Mouse (Mus musculus) embryo, embryonic 9.5 days (tissue): ENCODE measurements at regions not wholly inside any gene's neighbourhood (a gene's known extent, or its start where the extent isn't known, plus 50 kb on each side); places are given as distances from the start of the nearest gene placed in this dataset.

Experiments used
- DNase-seq: peaks from one replicate; pipeline ENCODE4 v3.0.0-alpha.2; 2017; ENCODE audit errors: extremely low spot score

DNA sequence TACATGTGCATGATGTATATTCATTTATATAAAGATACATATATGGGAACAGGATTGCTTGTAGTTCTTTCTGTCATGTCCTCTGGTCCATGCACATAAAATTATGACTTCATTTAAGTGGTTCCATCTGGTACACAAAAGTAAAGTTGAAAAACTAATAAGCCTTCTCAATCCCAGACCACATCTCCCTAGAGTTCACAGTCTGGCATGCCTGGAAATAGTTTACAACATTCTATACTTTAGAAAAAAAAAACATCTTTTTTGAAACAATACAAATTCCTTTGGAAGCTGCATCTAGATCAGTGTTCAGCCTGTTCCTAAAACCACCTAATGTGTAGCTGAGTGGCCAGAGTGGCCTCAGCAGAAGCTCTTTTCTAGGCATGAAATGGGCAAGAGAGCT is 578.2 kb upstream of the Marcks start:
- no peak for DNase-seq

- DNase-seq, result no peak
These were observed 572.7 kb upstream of the Marcks start for GRCm38 (mm10) chr10:37711459-37711858.

GRCm38 (mm10) chr10:37694041-37694690 is 555.4 kb upstream of the Marcks start:
- DNase-seq, result no peak

DNA sequence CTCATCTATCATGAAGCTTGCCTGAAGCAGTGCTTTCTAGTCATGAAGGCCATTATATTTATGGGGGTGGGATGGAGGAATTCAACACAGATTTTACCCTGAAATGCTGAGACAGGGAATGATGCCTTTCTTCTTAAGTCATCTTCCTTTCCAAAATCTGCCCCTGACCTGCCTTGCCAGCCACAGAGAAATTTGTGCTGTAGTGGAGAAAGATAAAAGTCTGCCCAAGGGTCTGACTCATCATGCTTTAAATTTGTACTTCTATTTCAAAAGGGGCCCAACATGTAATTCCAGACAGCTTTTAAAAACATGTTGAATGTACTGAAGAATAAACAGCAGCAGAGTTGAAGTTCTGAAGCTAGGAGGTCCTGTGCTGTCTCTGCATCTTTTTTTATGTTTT is 554.1 kb upstream of the Marcks start:
- DNase-seq, result no peak

GRCm38 (mm10) chr10:37691939-37692338 is 553.2 kb upstream of the Marcks start:
- no peak for DNase-seq

GRCm38 (mm10) chr10:37683101-37683500 is 544.4 kb upstream of the Marcks start:
- DNase-seq, result peak; percentile 10

DNA sequence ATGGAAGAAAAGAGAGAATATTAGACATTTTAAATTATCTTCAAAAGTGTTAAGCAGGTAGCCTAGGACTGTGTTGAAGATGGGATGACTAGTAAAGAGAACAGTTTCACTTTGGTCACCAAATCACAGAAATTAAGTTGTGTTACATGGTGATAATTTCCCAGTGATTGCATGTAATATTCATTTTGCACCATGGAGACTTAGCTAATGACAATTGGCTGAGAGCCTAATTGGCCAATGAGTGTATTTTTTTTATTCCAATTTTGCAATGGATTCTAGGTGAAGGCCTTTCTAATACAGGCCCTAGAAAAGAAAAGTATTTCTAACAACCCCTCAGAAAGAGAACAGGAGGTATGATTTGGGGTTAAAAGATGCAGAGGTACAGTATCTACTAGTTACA is 541.9 kb upstream of the Marcks start:
- DNase-seq, result no peak

GRCm38 (mm10) chr10:37677826-37678225 is 539.1 kb upstream of the Marcks start:
- no peak for DNase-seq

DNA sequence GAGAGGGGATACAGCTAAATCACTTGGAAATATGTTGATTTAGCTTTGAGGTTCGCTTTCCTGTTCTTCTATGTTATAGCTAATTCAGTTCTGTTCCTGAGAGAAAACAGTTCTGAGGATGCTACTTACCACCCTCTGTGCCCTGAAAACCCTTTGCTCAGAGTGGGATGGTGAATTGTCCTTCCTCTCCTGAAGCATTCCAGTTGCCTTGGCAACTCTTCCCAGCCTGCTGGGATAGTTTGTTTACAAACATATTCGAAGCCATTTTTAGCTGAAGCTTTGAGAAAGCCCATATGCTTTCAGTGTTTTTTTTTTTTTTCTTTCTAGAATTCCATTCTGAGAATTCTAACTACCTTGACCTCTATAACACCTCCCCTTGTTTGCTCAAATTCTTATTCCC is 530.1 kb upstream of the Marcks start:
- DNase-seq, result no peak

DNA sequence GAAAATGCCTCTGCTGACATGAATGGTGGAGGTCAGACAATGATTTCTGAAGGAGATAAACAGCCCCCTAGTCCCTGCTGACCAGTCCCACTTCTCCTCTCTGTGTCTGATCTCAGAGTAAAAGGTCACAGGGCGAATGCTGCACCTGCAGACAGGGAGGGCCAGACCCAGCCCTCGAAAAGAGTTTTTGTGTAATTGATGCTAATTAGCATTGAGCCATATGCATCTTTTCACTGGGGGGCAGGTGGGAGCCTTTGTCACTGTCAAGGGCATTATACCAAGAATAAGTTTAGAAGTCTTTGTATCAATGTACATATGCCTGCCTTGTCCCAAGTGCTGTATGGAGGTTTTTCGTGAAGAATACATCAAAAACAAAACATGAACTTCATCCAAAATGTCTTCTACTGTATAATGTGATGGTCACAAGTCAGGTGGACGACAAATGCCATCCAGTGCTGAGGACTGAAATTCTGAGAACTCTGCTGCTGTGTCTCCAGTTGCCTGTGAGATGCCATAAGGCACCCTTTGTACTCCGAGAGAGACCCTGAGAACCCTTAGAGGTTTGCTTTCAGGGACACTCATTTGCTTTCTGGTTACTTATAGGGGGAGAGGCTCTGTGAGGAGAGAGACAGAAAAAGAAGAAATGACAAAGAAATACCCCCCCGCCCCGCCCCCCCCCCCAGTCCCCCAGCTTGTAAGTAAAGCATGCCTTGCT is 528.5 kb upstream of the Marcks start:
- peak; percentile 23 for DNase-seq

GRCm38 (mm10) chr10:37666535-37666934 is 527.8 kb upstream of the Marcks start:
- DNase-seq, result peak; percentile 6

DNA sequence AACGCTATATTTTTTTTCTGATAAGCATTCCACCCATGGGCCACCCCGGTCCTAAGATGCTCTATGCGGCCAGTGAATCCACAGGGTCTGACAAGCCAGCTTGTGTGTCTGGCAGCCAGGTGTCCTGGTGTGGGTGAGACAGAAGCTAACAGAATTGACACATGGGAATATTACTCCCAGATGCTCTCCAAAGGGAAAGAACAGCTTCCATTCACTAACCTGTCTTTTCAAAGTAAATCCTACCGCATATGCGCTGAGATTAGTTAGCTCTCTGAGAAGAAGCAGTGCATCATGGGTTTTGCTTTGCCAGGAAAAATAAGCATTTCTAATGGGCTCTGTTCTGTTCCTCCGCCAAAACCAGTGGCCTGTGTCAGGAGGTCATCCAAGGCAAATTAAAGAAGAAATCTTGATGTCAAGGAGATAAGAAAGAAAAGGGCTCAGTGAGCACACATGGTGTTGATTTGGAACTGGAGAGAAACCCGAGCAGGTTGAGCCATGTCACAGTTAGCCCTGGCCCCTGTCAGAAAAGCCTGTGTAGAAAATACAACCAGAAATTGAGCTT is 498.4 kb upstream of the Marcks start:
- peak; percentile 63 for DNase-seq

DNA sequence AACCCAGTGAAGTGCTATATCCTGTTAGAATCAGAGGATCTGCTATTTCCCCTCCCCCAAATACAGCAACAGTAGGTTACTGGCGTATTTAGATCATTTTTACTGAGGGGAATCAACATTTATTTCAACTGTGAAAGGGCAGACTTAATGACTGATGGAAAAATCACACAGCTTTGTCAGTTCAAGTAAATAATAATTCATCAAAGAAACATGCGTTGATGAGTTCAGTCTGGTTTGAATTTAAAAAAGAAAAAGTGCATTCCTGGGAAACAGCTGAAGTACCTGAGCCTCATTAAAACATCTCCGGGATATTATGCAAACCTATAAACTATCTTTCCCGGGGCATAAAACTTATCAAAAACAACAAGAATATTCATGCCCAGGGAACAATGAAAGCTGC is 497.7 kb upstream of the Marcks start:
- DNase-seq, result no peak

DNA sequence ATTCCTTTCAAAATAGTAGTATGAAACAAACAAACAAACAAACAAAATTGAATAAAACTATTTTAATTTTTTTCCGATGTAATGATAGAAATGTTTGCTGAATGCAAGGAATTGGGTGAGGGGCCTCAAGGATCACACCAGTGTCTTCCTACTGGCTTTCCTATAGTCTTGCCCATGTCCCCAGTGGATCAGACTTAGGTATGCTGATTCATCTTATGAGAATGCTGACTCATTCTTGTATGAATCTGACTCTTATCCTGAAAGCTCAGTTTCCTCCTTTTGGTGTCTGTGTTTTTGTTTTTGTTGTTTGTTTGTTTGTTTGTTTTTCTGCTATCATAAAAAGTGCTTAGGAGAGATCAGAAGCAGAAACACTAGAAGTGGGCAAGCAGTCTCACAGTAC is 491.7 kb upstream of the Marcks start:
- no peak for DNase-seq

DNA sequence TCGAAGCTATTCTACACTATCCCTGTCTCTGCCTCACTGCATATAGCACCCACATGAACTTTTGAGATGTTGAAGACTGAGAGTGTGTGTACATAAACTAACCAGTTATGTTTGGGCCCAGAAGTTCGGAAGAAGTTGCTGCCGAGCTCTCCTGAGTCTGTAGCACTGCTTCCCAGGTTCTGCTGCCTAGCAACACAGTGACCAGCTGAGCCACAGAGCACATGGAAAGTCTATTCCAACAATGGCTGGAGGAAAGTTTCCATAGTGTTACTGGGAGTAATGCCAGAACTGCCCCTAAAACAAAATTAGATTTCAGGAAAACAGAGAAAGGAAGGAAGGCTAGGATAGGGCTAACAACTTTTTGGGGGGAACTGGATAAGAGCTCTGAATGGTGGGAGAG is 489.2 kb upstream of the Marcks start:
- DNase-seq, result no peak

DNA sequence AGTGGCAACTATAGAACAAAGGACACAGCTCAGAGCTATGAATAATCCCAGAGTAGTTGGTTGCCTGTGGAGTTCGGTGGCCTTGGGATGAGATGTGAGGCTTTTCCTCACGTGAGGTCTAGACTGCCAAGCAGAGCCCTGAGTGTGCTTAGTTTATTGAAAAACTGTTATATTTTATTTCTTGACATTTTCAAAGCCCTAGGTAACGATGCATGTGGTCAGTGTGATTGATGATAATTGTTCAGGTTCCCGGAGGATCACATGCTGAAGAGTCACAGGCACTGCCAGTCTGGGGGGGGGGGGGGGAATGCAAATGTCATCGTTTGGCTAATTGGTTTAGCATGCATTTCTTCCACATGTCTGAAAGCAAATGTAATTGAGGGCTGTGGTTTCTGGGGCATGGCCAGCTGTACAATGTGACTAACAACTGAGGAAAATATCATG is 488.1 kb upstream of the Marcks start:
- no peak for DNase-seq

DNA sequence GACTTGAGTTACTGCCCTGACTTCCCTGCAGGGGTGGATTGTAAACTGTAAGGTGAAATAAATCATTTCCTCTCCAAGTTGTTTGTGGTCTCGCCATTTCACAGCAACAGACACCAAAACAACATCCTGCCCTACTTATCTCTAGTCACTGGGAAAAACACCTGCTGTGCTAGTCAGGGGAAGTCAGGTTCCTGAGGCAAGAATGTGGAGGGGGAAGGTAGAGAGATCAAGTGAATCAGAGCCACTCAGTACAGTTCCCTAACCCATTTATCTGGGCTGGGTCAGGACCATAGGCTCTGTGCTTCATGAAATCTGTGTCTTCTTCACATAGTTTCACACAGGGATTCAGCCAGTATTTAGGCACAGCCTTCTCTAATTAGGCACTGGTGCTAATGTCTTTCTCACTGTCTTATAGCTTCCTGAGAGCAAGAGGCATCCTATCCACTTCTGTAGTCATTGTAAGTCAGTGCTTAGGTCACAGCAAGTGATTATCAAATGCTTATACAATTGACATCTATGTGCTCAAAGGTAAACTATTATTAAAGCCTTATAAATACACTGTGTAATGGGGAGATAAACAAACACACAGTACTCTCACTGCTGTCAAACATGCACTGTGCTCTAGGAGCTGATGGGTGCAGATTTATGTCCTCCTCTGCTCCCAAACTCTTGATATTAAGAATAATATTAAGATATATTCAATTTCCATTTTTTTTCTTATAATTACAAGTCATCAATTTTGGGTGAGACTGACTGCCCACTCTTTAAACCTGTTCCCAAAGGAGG is 487.4 kb upstream of the Marcks start:
- no peak for DNase-seq

DNA sequence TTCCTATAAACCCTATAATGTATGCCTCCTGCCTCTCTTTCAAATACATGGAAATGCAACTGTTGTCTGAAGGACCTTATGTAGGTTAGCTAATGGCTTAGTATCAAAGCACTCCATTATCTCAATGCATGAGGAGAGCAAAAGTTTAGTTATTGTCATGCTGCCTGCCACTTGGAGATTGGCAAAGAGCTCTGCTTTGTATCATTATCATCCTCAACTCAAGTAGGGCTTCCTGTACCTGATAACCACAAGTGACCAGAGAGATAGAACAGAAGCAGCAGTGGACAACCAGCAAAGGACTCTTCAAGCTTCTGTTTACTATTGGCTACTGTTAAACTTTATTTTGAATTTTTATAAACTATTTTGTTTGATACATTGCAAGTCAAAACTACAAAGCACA is 484.3 kb upstream of the Marcks start:
- no peak for DNase-seq

- no peak for DNase-seq
These were observed 479.9 kb upstream of the Marcks start for GRCm38 (mm10) chr10:37618606-37619005.

DNA sequence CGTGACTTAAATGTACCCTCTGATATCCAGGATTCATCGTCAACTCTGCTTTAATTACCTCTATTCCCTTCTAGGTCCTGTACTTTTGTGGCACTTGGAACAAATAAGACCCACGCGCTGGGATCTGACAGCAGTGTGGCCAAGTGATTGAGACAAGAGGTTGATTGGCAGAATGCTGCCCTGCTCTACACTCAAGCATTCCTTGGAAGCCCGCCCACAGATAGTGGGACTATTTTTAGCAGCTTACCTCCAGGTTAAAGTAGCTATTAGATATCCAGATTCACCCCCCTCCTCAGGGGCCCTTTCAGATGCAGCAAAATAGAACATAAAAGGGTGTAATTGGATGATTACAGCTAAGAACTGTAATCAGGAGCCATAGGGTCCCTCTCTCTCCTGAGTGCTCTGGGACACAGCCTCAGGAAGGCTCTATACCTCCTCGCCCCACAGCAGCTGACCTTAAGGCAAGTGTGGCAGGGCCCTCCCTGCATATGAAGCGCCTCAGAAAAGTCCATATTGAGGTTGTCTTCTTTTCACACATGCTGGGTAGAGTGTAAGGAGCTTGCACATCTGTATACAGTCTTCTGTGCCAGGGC is 479.1 kb upstream of the Marcks start:
- DNase-seq, result no peak

- peak; percentile 53 for DNase-seq
These were observed 477.4 kb upstream of the Marcks start for GRCm38 (mm10) chr10:37615926-37616691.
